Mouse (Mus musculus) bone marrow, adult 2 months (tissue): ENCODE data around the gene Cars. TPM values are rescaled to one million over a fixed set of nuclear protein-coding genes. Genes with fewer than 3 reads are reported as not detected.
A peak's percentile ranks its signal among the peaks of the same experiment; 100 is the strongest.
"Not testable (repeated sequence)": the region's sequence is repeated elsewhere in the genome, so short reads cannot be mapped to it uniquely, and the experiment has no call there.

Source experiments
- H3K27ac ChIP-seq: fragments of 200-500 bp; 2 replicates; pipeline ENCODE4 v1.5.1; 2012; ENCODE audit warnings: low read depth, mild to moderate bottlenecking, control low read depth, inconsistent platforms, low read length; ENCODE audit not compliant: control insufficient read depth, poor library complexity, insufficient read depth
- H3K4me1 ChIP-seq: fragments of 200-500 bp; 2 replicates; pipeline ENCODE4 v1.6.1; 2011; ENCODE audit warnings: low read length; ENCODE audit not compliant: control insufficient read depth, insufficient read depth
- H3K4me3 ChIP-seq: fragments of 200-500 bp; replicated peaks from 2 replicates; pipeline ENCODE3; 2011; ENCODE audit warnings: mild to moderate bottlenecking, low read depth, low read length, control low read depth; ENCODE audit not compliant: control insufficient read depth
- CTCF ChIP-seq: fragments of 200-500 bp; IDR thresholded peaks from 2 replicates; pipeline ENCODE4 v1.5.1; 2011; ENCODE audit warnings: low read length, control low read depth; ENCODE audit not compliant: control insufficient read depth, insufficient read depth
- POLR2A ChIP-seq: fragments of 200-500 bp; IDR thresholded peaks from 2 replicates; pipeline ENCODE4 v1.6.1; 2011; ENCODE audit warnings: low read depth, mild to moderate bottlenecking, control low read depth, low read length, borderline replicate concordance; ENCODE audit not compliant: control insufficient read depth
- WGBS: fragments of 180-500 bp; shearing (Covaris S2); methylation state at CpG from one replicate; pipeline ENCODE4 v1.1.7; 2018; 5-methylcytosine and 5-hydroxymethylcytosine counted together
- polyA plus RNA-seq: library from polyadenylated mRNA; stranded (reverse); fragments of >200 nt; gene quantifications from 2 replicates; pipeline ENCODE4 v1.2.4, GENCODE M21; 2011; ENCODE audit warnings: low replicate concordance; ENCODE audit not compliant: missing spikeins, insufficient read depth, insufficient read length

Gene Cars
- 86.2 and 209 TPM in 2 replicates for polyA plus RNA-seq

- WGBS, result 2% methylated on average over 35 of the region's 35 CpGs
- TF ChIP-seq CTCF (no peak; the same call in 1 of the 2 replicates), POLR2A (peak; percentile 66; the same call in 1 of the 2 replicates)
- peaks cover 2% of the 10 kb centered on the region; the same call in 1 of the 2 replicates for H3K4me1 ChIP-seq
- H3K27ac ChIP-seq, result peak within 1 kb of the TSS; percentile 57
- H3K4me3 ChIP-seq, result peak within 1 kb of the TSS; percentile 98
Observed at GRCm38 (mm10) chr7:143599428-143600230, at the start of gene Cars. Gene Cars (minus strand): TSS chr7:143600090.

- 7% methylated on average over 39 of the region's 39 CpGs for WGBS
- Histone ChIP-seq H3K4me1 (no peaks in the 10 kb centered on the region; the same call in 1 of the 2 replicates), H3K27ac (no peak within 1 kb of the TSS), H3K4me3 (peak within 1 kb of the TSS; percentile 66)
- TF ChIP-seq CTCF, result no peak
- peak; percentile 38; the same call in 1 of the 2 replicates for TF ChIP-seq POLR2A
Observed at GRCm38 (mm10) chr7:143649034-143649768, 49.3 kb upstream of the Cars start, which contains the start of gene Tnfrsf22. Gene Tnfrsf22 (minus strand): TSS chr7:143649661.

- not testable (repeated sequence) for H3K4me1 ChIP-seq, H3K4me3 ChIP-seq
- WGBS, result 48% methylated on average over 2 of the region's 2 CpGs
Observed at GRCm38 (mm10) chr7:143643949-143644348, 44.1 kb upstream of the Cars start.

GRCm38 (mm10) chr7:143636674-143637073 is 36.8 kb upstream of the Cars start:
- H3K27ac ChIP-seq, result no peak overlapping the region
- no peak overlapping the region for H3K4me3 ChIP-seq
- 77% methylated on average over 1 of the region's 1 CpGs for WGBS
- no peaks in the 10 kb centered on the region; the same call in 1 of the 2 replicates for H3K4me1 ChIP-seq
- TF ChIP-seq CTCF (no peak), POLR2A (no peak)

More at GRCm38 (mm10) chr7:143643949-143644348, 44.1 kb upstream of the Cars start:
- H3K27ac ChIP-seq, result not testable (repeated sequence)

- WGBS, result 57% methylated on average over 2 of the region's 2 CpGs
- H3K27ac ChIP-seq, result no peak overlapping the region
- TF ChIP-seq CTCF, result no peak
- no peak for TF ChIP-seq POLR2A
- no peak overlapping the region for H3K4me3 ChIP-seq
- no peaks in the 10 kb centered on the region; the same call in 1 of the 2 replicates for H3K4me1 ChIP-seq
Observed at GRCm38 (mm10) chr7:143631503-143631902, 31.6 kb upstream of the Cars start.

GRCm38 (mm10) chr7:143629501-143629900 is 29.6 kb upstream of the Cars start:
- TF ChIP-seq CTCF, result no peak
- TF ChIP-seq POLR2A, result no peak
- Histone ChIP-seq H3K27ac (no peak overlapping the region), H3K4me1 (no peaks in the 10 kb centered on the region; the same call in 1 of the 2 replicates), H3K4me3 (no peak overlapping the region)
- 6% methylated on average over 1 of the region's 1 CpGs for WGBS

- TF ChIP-seq CTCF (no peak), POLR2A (no peak)
- Histone ChIP-seq H3K27ac (peak within 1 kb of the TSS; percentile 87), H3K4me3 (peak within 1 kb of the TSS; percentile 63), H3K4me1 (no peaks in the 10 kb centered on the region; the same call in none of the 2 replicates)
- WGBS, result 45% methylated on average over 1 of the region's 1 CpGs
Observed at GRCm38 (mm10) chr7:143628540-143628939, 28.6 kb upstream of the Cars start, which contains the start of gene Tnfrsf26. Gene Tnfrsf26 (minus strand): TSS chr7:143628722.
